Mouse (Mus musculus) neural tube, embryonic 12.5 days (tissue): Measurements from ENCODE around the gene Klf13. TPM values are rescaled to one million over a fixed set of nuclear protein-coding genes. Genes with fewer than 3 reads are reported as not detected.

Experiments
- ATAC-seq: fragments of 200-750 bp; cut with Nextera tagmentation; 2 replicates; pipeline ENCODE4 v1.8.0; 2017; ENCODE audit warnings: low read depth, mild to moderate bottlenecking, moderate TSS enrichment, moderate library complexity; ENCODE audit not compliant: low FRiP score
- H3K27ac ChIP-seq: fragments of 300-500 bp; sonication (generic); 2 replicates; pipeline ENCODE4 v1.5.1; 2016
- H3K27me3 ChIP-seq: fragments of 300-500 bp; sonication (generic); replicated peaks from 2 replicates; pipeline ENCODE4 v1.6.1; 2016; ENCODE audit warnings: mild to moderate bottlenecking
- H3K36me3 ChIP-seq: fragments of 300-500 bp; sonication (generic); 2 replicates; pipeline ENCODE4 v1.6.1; 2016; ENCODE audit warnings: mild to moderate bottlenecking
- H3K4me1 ChIP-seq: fragments of 300-500 bp; sonication (generic); 2 replicates; pipeline ENCODE4 v1.6.1; 2016
- H3K4me2 ChIP-seq: fragments of 300-500 bp; sonication (generic); replicated peaks from 2 replicates; pipeline ENCODE4 v1.6.1; 2016; ENCODE audit warnings: mild to moderate bottlenecking
- H3K4me3 ChIP-seq: fragments of 300-500 bp; sonication (generic); 2 replicates; pipeline ENCODE4 v1.5.1; 2016
- H3K9ac ChIP-seq: fragments of 300-500 bp; sonication (generic); 2 replicates; pipeline ENCODE4 v1.6.1; 2016; ENCODE audit warnings: mild to moderate bottlenecking
- H3K9me3 ChIP-seq: fragments of 300-500 bp; sonication (generic); 2 replicates; pipeline ENCODE4 v1.6.1; 2016; ENCODE audit warnings: mild to moderate bottlenecking
- WGBS: fragments of 180-500 bp; shearing (Covaris S2); methylation state at CpG from one replicate; pipeline ENCODE4 v1.1.7; 2016; 5-methylcytosine and 5-hydroxymethylcytosine counted together
- polyA plus RNA-seq: library from polyadenylated mRNA; unstranded; fragments of >200 nt; fragmentation: Nextera tagmentation; extraction: Ambion mirVana; gene quantifications from 2 replicates; pipeline ENCODE4 v1.2.1, GENCODE M21; 2016

Gene Klf13
- polyA plus RNA-seq, 1 experiment from 2014 or later = 34.0 TPM

- Histone ChIP-seq H3K4me1 (peaks cover 10% of the 10 kb centered on the region), H3K9ac (no peak overlapping the region), H3K9me3 (no peaks in the 10 kb centered on the region), H3K27ac (no peak overlapping the region), H3K4me2 (no peak overlapping the region), H3K27me3 (no peaks in the 10 kb centered on the region), H3K4me3 (no peak overlapping the region), H3K36me3 (no peaks in the 10 kb centered on the region)
- WGBS = 64% methylated on average over 5 of the region's 5 CpGs
- ATAC-seq = no peak
These were observed 24.9 kb upstream of the Klf13 start for GRCm38 (mm10) chr7:63963632-63964031.

- Histone ChIP-seq H3K4me2 (0 out of 2 replicates have a peak overlapping the region, but pooled peaks have one; percentile 39), H3K4me1 (peaks cover 32% of the 10 kb centered on the region), H3K27me3 (no peaks in the 10 kb centered on the region), H3K4me3 (no peak overlapping the region), H3K36me3 (no peaks in the 10 kb centered on the region), H3K27ac (peak overlapping the region; percentile 81), H3K9ac (no peak overlapping the region), H3K9me3 (no peaks in the 10 kb centered on the region)
- peak; percentile 34; the same call in 1 of the 2 replicates for ATAC-seq
- WGBS = 63% methylated on average over 12 of the region's 12 CpGs
These were observed 19.3 kb upstream of the Klf13 start for GRCm38 (mm10) chr7:63957872-63958640.

- Histone ChIP-seq H3K9me3 (no peaks in the 10 kb centered on the region), H3K27me3 (no peaks in the 10 kb centered on the region), H3K27ac (peak overlapping the region; percentile 81), H3K9ac (peak overlapping the region; percentile 21; the same call in 1 of the 2 replicates), H3K4me2 (peak overlapping the region; percentile 39), H3K36me3 (no peaks in the 10 kb centered on the region), H3K4me1 (peaks cover 32% of the 10 kb centered on the region), H3K4me3 (no peak overlapping the region)
- peak; percentile 90 for ATAC-seq
- whole genome bisulfite sequencing = 4% methylated on average over 16 of the region's 16 CpGs
These were observed 18.4 kb upstream of the Klf13 start for GRCm38 (mm10) chr7:63956981-63957713.

- ATAC-seq = peak; percentile 8
- WGBS = 65% methylated on average over 14 of the region's 14 CpGs
These were observed 17.6 kb upstream of the Klf13 start for GRCm38 (mm10) chr7:63956138-63956823.

GRCm38 (mm10) chr7:63955440-63955839 is 16.7 kb upstream of the Klf13 start:
- WGBS = 94% methylated on average over 2 of the region's 2 CpGs
- H3K27me3 ChIP-seq = no peaks in the 10 kb centered on the region
- no peak for ATAC-seq

More at GRCm38 (mm10) chr7:63956138-63956823, 17.6 kb upstream of the Klf13 start:
- Histone ChIP-seq H3K4me2 (no peak overlapping the region), H3K9ac (no peak overlapping the region), H3K4me3 (no peak overlapping the region), H3K27ac (peak overlapping the region; percentile 81; the same call in 1 of the 2 replicates), H3K4me1 (peaks cover 39% of the 10 kb centered on the region), H3K36me3 (no peaks in the 10 kb centered on the region), H3K27me3 (no peaks in the 10 kb centered on the region), H3K9me3 (no peaks in the 10 kb centered on the region)

GRCm38 (mm10) chr7:63952077-63952898 is 13.6 kb upstream of the Klf13 start:
- ATAC-seq = no peak
- H3K27ac ChIP-seq = no peak overlapping the region
- H3K9ac ChIP-seq = no peak overlapping the region
- WGBS = 59% methylated on average over 7 of the region's 7 CpGs
- no peaks in the 10 kb centered on the region for H3K36me3 ChIP-seq
- peaks cover 23% of the 10 kb centered on the region; the same call in 1 of the 2 replicates for H3K4me1 ChIP-seq
- H3K4me3 ChIP-seq = no peak overlapping the region
- no peaks in the 10 kb centered on the region for H3K27me3 ChIP-seq
- H3K4me2 ChIP-seq = no peak overlapping the region
- no peaks in the 10 kb centered on the region for H3K9me3 ChIP-seq

More at GRCm38 (mm10) chr7:63955440-63955839, 16.7 kb upstream of the Klf13 start:
- Histone ChIP-seq H3K36me3 (no peaks in the 10 kb centered on the region), H3K27ac (no peak overlapping the region), H3K4me1 (peaks cover 39% of the 10 kb centered on the region), H3K4me2 (no peak overlapping the region), H3K9ac (no peak overlapping the region), H3K4me3 (no peak overlapping the region), H3K9me3 (no peaks in the 10 kb centered on the region)

- Histone ChIP-seq H3K9me3 (no peaks in the 10 kb centered on the region), H3K4me2 (no peak overlapping the region), H3K36me3 (no peaks in the 10 kb centered on the region), H3K4me3 (no peak overlapping the region), H3K27ac (no peak overlapping the region), H3K4me1 (peaks cover 12% of the 10 kb centered on the region; the same call in 1 of the 2 replicates), H3K27me3 (no peaks in the 10 kb centered on the region), H3K9ac (no peak overlapping the region)
- 77% methylated on average over 10 of the region's 10 CpGs for WGBS
- no peak for ATAC-seq
These were observed 12.4 kb upstream of the Klf13 start for GRCm38 (mm10) chr7:63950931-63951607.

GRCm38 (mm10) chr7:63949176-63949575 is 10.5 kb upstream of the Klf13 start:
- Histone ChIP-seq H3K4me2 (no peak overlapping the region), H3K27me3 (no peaks in the 10 kb centered on the region), H3K27ac (no peak overlapping the region), H3K4me1 (peaks cover 7% of the 10 kb centered on the region; the same call in 1 of the 2 replicates), H3K9me3 (no peaks in the 10 kb centered on the region), H3K4me3 (no peak overlapping the region), H3K36me3 (no peaks in the 10 kb centered on the region), H3K9ac (no peak overlapping the region)
- ATAC-seq = no peak
- 61% methylated on average over 3 of the region's 3 CpGs for WGBS

- H3K9ac ChIP-seq = no peak overlapping the region
- no peaks in the 10 kb centered on the region for H3K9me3 ChIP-seq
- no peak overlapping the region for H3K4me3 ChIP-seq
- H3K4me1 ChIP-seq = peaks cover 7% of the 10 kb centered on the region; the same call in 1 of the 2 replicates
- H3K4me2 ChIP-seq = no peak overlapping the region
- WGBS = 54% methylated on average over 11 of the region's 11 CpGs
- no peaks in the 10 kb centered on the region for H3K36me3 ChIP-seq
- ATAC-seq = no peak
- H3K27me3 ChIP-seq = no peaks in the 10 kb centered on the region
- H3K27ac ChIP-seq = no peak overlapping the region
These were observed 9.1 kb upstream of the Klf13 start for GRCm38 (mm10) chr7:63947514-63948487.

- no peak for ATAC-seq
- Histone ChIP-seq H3K4me1 (peaks cover 6% of the 10 kb centered on the region), H3K27me3 (no peaks in the 10 kb centered on the region), H3K27ac (no peak overlapping the region), H3K9ac (no peak overlapping the region), H3K4me2 (no peak overlapping the region), H3K36me3 (no peaks in the 10 kb centered on the region), H3K4me3 (no peak overlapping the region), H3K9me3 (no peaks in the 10 kb centered on the region)
- 39% methylated on average over 2 of the region's 2 CpGs for WGBS
These were observed 5.2 kb upstream of the Klf13 start for GRCm38 (mm10) chr7:63943946-63944345.
